Mouse (Mus musculus): Measurements from ENCODE around the gene Espl1. TPM values are rescaled to one million over a fixed set of nuclear protein-coding genes. Genes with fewer than 3 reads are reported as not detected.

Espl1 gene
- total and polyA plus RNA-seq, 3 experiments: 49.8 to 142 (median 94.1) TPM

- peak; percentile 59 for TF ChIP-seq MAZ (IDR thresholded peaks at IDR 0.05; ENCODE audit: low read depth, low read length)
- no peak for TF ChIP-seq MYB (IDR thresholded peaks at IDR 0.05; ENCODE audit: low read depth, low read length)
- TF ChIP-seq CTCF (IDR thresholded peaks at IDR 0.05 in 2 of 3, conservative IDR thresholded peaks at IDR 0.05 in 1 of 3; ENCODE audit: control insufficient read depth in 1 of 3, insufficient read depth in 1 of 3, low read depth in 2 of 3, low read length in 3 of 3, poor library complexity in 1 of 3, severe bottlenecking in 1 of 3): peak in 1 of 3 experiments; percentile 4; a peak in 1 of 6 replicates
- TF ChIP-seq E2F4 (IDR thresholded peaks at IDR 0.05; ENCODE audit: borderline replicate concordance, low read depth, low read length): no peak
- no peak for TF ChIP-seq EP300 (IDR thresholded peaks at IDR 0.05; ENCODE audit: low read depth in 1 of 2, low read length in 2 of 2)
- TF ChIP-seq USF2 (IDR thresholded peaks at IDR 0.05; ENCODE audit: borderline replicate concordance in 1 of 2, insufficient read depth in 1 of 2, low read depth in 1 of 2, low read length in 2 of 2): no peak
- no peak for TF ChIP-seq ZKSCAN1 (IDR thresholded peaks at IDR 0.05; ENCODE audit: low read depth, low read length)
- no peak for TF ChIP-seq USF1 (IDR thresholded peaks at IDR 0.05; ENCODE audit: low read depth, low read length)
- no peak for TF ChIP-seq POLR2A (IDR thresholded peaks at IDR 0.05; ENCODE audit: control insufficient read depth in 1 of 2, insufficient read depth in 1 of 2, low read depth in 1 of 2, low read length in 2 of 2, poor library complexity in 1 of 2)
- TF ChIP-seq ZC3H11A (IDR thresholded peaks at IDR 0.05; ENCODE audit: low read depth, low read length): no peak
- 0 out of 2 replicates have a peak, but pooled peaks have one; percentile 16 for TF ChIP-seq NELFE (IDR thresholded peaks at IDR 0.05; ENCODE audit: low read depth, low read length)
- TF ChIP-seq ELF1 (IDR thresholded peaks at IDR 0.05; ENCODE audit: low read depth, low read length): no peak
- TF ChIP-seq MAFK (IDR thresholded peaks at IDR 0.05; ENCODE audit: borderline replicate concordance, low read depth, low read length): 0 out of 2 replicates have a peak, but pooled peaks have one; percentile 54
- TF ChIP-seq KAT2A (conservative IDR thresholded peaks at IDR 0.05; ENCODE audit: low read depth, low read length): no peak
- no peak for TF ChIP-seq CHD2 (IDR thresholded peaks at IDR 0.05; ENCODE audit: low read length)
- TF ChIP-seq GATA1 (IDR thresholded peaks at IDR 0.05; ENCODE audit: low read depth, low read length): no peak
- peak; percentile 90 for TF ChIP-seq ZNF384 (IDR thresholded peaks at IDR 0.05; ENCODE audit: low read depth, low read length)
- TF ChIP-seq SMC3 (IDR thresholded peaks at IDR 0.05; ENCODE audit: low read depth, low read length): peak; percentile 18; the same call in 1 of the 2 replicates
- TF ChIP-seq MXI1 (IDR thresholded peaks at IDR 0.05; ENCODE audit: low read depth, low read length): peak; percentile 51; the same call in 1 of the 2 replicates
- TF ChIP-seq POLR2AphosphoS5 (IDR thresholded peaks at IDR 0.05; ENCODE audit: borderline replicate concordance, low read depth, low read length): 0 out of 2 replicates have a peak, but pooled peaks have one; percentile 25
Observed at GRCm38 (mm10) chr15:102324654-102325473, 28.8 kb downstream of the Espl1 start (continued).

- Histone ChIP-seq H3K9me3 (replicated peaks; ENCODE audit: insufficient read depth, low read length) (no peaks in the 10 kb centered on the region), H3K4me1 (ENCODE audit: control insufficient read depth in 1 of 2, insufficient read depth in 2 of 2, low read length in 2 of 2) (peaks cover 4 to 7% of the 10 kb centered on the region in 2 experiments; a peak in 3 of 4 replicates), H3K27ac (ENCODE audit: control insufficient read depth, low read depth, low read length) (peak within 1 kb of the TSS; percentile 73), H3K36me3 (ENCODE audit: control insufficient read depth in 1 of 2, insufficient read depth in 2 of 2, low read length in 2 of 2) (peaks cover 2 to 6% of the 10 kb centered on the region in 2 experiments; a peak in 3 of 4 replicates), H3K9ac (ENCODE audit: control insufficient read depth, low read depth, low read length, poor library complexity, severe bottlenecking) (peak within 1 kb of the TSS; percentile 87), H3K4me3 (ENCODE audit: control insufficient read depth in 1 of 2, insufficient read depth in 1 of 2, low read depth in 2 of 2, low read length in 2 of 2) (peak within 1 kb of the TSS; percentile 82 to 90), H3K27me3 (ENCODE audit: control insufficient read depth in 1 of 2, insufficient read depth in 2 of 2, low read length in 2 of 2) (no peaks in the 10 kb centered on the region), H3K79me2 (ENCODE audit: control insufficient read depth, insufficient read depth, low read length, poor library complexity) (peaks cover 12% of the 10 kb centered on the region)
- DNase-seq (ENCODE audit: low read depth, low spot score): peak; percentile 97
- TF ChIP-seq MAZ (IDR thresholded peaks at IDR 0.05; ENCODE audit: low read depth, low read length) (peak; percentile 76; the same call in 1 of the 2 replicates), CHD2 (IDR thresholded peaks at IDR 0.05; ENCODE audit: low read length) (no peak), UBTF (IDR thresholded peaks at IDR 0.05; ENCODE audit: borderline replicate concordance, insufficient read depth, low read depth, low read length) (no peak), MAFK (IDR thresholded peaks at IDR 0.05; ENCODE audit: borderline replicate concordance, low read depth, low read length) (no peak), RCOR1 (IDR thresholded peaks at IDR 0.05; ENCODE audit: low read depth, low read length) (no peak), MYB (IDR thresholded peaks at IDR 0.05; ENCODE audit: low read depth, low read length) (no peak), POLR2AphosphoS2 (IDR thresholded peaks at IDR 0.05; ENCODE audit: low read length) (no peak; the same call in 1 of the 2 replicates), KAT2A (conservative IDR thresholded peaks at IDR 0.05; ENCODE audit: low read depth, low read length) (peak; percentile 68; the same call in 1 of the 2 replicates), CHD1 (IDR thresholded peaks at IDR 0.05; ENCODE audit: low read depth, low read length) (no peak), TBP (IDR thresholded peaks at IDR 0.05; ENCODE audit: low read depth, low read length) (peak; percentile 90), MYC (IDR thresholded peaks at IDR 0.05; ENCODE audit: low read depth, low read length) (peak; percentile 77; the same call in 1 of the 2 replicates), GABPA (IDR thresholded peaks at IDR 0.05; ENCODE audit: low read depth, low read length) (peak; percentile 68; the same call in 1 of the 2 replicates), HCFC1 (IDR thresholded peaks at IDR 0.05; ENCODE audit: low read depth, low read length) (peak; percentile 90), SIN3A (IDR thresholded peaks at IDR 0.05; ENCODE audit: low read length) (peak; percentile 96), ZNF384 (IDR thresholded peaks at IDR 0.05; ENCODE audit: low read depth, low read length) (no peak), POLR2AphosphoS5 (IDR thresholded peaks at IDR 0.05; ENCODE audit: borderline replicate concordance, low read depth, low read length) (no peak), ZMIZ1 (IDR thresholded peaks at IDR 0.05; ENCODE audit: low read depth, low read length) (no peak), CTCF (IDR thresholded peaks at IDR 0.05 in 2 of 3, conservative IDR thresholded peaks at IDR 0.05 in 1 of 3; ENCODE audit: control insufficient read depth in 1 of 3, insufficient read depth in 1 of 3, low read depth in 2 of 3, low read length in 3 of 3, poor library complexity in 1 of 3, severe bottlenecking in 1 of 3) (peak in 1 of 3 experiments; percentile 6; a peak in 1 of 6 replicates), EP300 (IDR thresholded peaks at IDR 0.05; ENCODE audit: low read depth in 1 of 2, low read length in 2 of 2) (peak in 1 of 2 experiments; percentile 41; a peak in 1 of 4 replicates)
Observed at GRCm38 (mm10) chr15:102326022-102326576, 30.0 kb downstream of the Espl1 start, which contains the start of gene Pfdn5. TSS of gene Pfdn5 (plus strand) at chr15:102326116.

Measured in MEL (cell line).